Mouse (Mus musculus): ENCODE results near the gene Tfap2a. TPM values are rescaled to one million over a fixed set of nuclear protein-coding genes. Genes with fewer than 3 reads are reported as not detected.

Gene Tfap2a
- 0.40 TPM in 1 of 2 replicates, not detected in the other for polyA plus RNA-seq (2012; ENCODE audit: insufficient read depth, insufficient read length, missing spikeins)

GRCm38 (mm10) chr13:40738196-40738880 lies at the start of gene Tfap2a:
Gene Tfap2a (minus strand): TSS chr13:40738376.
- no peak within 1 kb of the TSS for H3K27ac ChIP-seq (replicated peaks; ENCODE audit: low read depth, low read length)
- H3K4me3 ChIP-seq (ENCODE audit: insufficient read depth, low read depth, low read length): no peak within 1 kb of the TSS
- peaks cover 3% of the 10 kb centered on the region for H3K4me1 ChIP-seq (ENCODE audit: control insufficient read depth, insufficient read depth, insufficient read length, low read length)

DNA sequence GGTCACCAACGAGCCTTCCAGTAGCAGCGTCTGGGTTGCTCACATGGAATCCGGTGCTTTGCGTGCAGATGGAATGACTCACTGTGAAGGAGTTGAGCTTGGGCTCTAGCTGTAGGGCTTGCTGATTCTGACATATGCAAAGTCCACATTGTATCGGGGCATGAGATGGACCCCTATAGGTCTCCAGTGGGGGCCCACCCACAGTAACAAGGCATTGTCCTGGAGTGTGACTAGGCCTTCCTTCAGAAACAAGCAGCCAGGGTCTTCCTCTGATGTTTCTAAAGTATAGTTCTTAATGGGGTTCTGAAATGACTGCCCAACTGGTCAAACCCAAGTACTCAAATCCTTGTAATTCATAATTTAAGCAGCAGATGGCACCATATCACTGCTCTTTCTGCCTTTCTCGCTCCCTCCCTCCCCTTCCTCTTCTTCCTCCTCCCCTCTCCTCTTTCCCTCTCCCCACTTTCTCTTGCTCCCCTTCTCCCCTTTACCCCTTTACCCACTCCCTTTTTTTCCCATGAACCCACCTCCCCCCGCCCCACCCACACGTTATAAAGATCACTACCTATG lies 46.1 kb upstream of the Tfap2a start:
- Histone ChIP-seq H3K27ac (replicated peaks; ENCODE audit: low read depth, low read length) (no peak overlapping the region), H3K4me3 (ENCODE audit: insufficient read depth, low read depth, low read length) (no peak overlapping the region), H3K4me1 (ENCODE audit: control insufficient read depth, insufficient read depth, insufficient read length, low read length) (no peaks in the 10 kb centered on the region)

- no peak overlapping the region for H3K4me3 ChIP-seq (ENCODE audit: insufficient read depth, low read depth, low read length)
- H3K27ac ChIP-seq (replicated peaks; ENCODE audit: low read depth, low read length): no peak overlapping the region
- H3K4me1 ChIP-seq (ENCODE audit: control insufficient read depth, insufficient read depth, insufficient read length, low read length): no peaks in the 10 kb centered on the region
These were observed 19.8 kb upstream of the Tfap2a start for GRCm38 (mm10) chr13:40757995-40758394.

DNA sequence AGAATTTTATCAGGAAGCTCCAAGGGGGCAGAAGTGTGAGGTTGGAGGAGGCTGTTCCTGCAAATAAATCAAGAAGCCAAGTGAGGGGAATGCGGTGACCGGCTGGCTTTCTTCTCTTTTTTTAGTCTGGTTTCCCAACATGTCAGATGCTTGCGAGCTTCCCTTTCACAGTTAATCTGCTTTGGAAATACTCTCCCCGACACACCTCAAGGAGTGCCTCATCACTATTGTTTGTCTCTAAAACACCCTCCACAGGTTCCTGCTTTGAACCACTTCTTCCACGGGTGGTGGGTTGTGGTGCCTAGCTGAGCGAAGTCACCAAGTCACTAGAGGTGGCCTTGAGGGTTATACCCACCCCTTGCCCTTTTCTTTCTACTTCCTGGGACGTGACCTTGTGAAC lies 18.2 kb upstream of the Tfap2a start:
- Histone ChIP-seq H3K27ac (replicated peaks; ENCODE audit: low read depth, low read length) (no peak overlapping the region), H3K4me3 (ENCODE audit: insufficient read depth, low read depth, low read length) (no peak overlapping the region), H3K4me1 (ENCODE audit: control insufficient read depth, insufficient read depth, insufficient read length, low read length) (no peaks in the 10 kb centered on the region)

- no peaks in the 10 kb centered on the region for H3K4me1 ChIP-seq (ENCODE audit: control insufficient read depth, insufficient read depth, insufficient read length, low read length)
- H3K4me3 ChIP-seq (ENCODE audit: insufficient read depth, low read depth, low read length): no peak overlapping the region
- no peak overlapping the region for H3K27ac ChIP-seq (replicated peaks; ENCODE audit: low read depth, low read length)
These were observed 15.9 kb upstream of the Tfap2a start for GRCm38 (mm10) chr13:40754091-40754490.

DNA sequence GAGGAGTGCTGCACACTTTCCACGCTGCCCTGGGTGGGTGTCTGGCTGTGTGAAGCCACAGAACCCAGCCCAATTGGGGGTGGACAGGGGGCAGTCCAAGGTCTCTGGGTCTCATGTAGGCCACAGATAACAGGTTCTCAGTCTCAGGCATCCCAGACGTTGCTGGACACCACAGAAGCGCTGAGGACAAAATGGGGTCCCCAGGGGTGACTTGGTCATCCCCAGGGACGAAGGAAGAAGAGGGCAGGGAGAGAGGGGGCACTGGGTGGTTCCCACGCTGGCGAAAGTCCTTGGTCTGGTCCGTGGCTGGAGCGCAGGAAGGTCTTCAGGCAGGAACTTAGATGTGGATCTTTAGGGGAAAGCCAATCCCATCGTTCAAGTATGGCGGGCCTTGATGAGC lies 13.7 kb upstream of the Tfap2a start:
- H3K4me3 ChIP-seq (ENCODE audit: insufficient read depth, low read depth, low read length): no peak overlapping the region
- H3K4me1 ChIP-seq (ENCODE audit: control insufficient read depth, insufficient read depth, insufficient read length, low read length): no peaks in the 10 kb centered on the region
- H3K27ac ChIP-seq (replicated peaks; ENCODE audit: low read depth, low read length): no peak overlapping the region

DNA sequence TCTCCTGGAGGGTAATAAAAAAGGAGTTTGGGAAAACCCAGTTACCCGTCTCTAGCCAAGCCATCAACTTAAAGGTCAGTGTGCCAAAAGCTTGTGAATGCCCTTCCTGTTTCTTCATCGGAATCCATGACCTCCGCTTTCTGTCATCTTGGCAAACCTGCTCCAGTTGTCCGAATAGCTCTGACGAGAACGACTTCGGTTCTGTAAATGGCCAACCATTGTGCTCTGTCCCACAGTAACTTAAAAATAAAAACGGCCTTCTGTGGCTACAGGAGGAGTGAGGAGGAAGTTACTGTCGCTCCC lies 11.4 kb upstream of the Tfap2a start:
- Histone ChIP-seq H3K4me1 (ENCODE audit: control insufficient read depth, insufficient read depth, insufficient read length, low read length) (no peaks in the 10 kb centered on the region), H3K4me3 (ENCODE audit: insufficient read depth, low read depth, low read length) (no peak overlapping the region), H3K27ac (replicated peaks; ENCODE audit: low read depth, low read length) (no peak overlapping the region)

DNA sequence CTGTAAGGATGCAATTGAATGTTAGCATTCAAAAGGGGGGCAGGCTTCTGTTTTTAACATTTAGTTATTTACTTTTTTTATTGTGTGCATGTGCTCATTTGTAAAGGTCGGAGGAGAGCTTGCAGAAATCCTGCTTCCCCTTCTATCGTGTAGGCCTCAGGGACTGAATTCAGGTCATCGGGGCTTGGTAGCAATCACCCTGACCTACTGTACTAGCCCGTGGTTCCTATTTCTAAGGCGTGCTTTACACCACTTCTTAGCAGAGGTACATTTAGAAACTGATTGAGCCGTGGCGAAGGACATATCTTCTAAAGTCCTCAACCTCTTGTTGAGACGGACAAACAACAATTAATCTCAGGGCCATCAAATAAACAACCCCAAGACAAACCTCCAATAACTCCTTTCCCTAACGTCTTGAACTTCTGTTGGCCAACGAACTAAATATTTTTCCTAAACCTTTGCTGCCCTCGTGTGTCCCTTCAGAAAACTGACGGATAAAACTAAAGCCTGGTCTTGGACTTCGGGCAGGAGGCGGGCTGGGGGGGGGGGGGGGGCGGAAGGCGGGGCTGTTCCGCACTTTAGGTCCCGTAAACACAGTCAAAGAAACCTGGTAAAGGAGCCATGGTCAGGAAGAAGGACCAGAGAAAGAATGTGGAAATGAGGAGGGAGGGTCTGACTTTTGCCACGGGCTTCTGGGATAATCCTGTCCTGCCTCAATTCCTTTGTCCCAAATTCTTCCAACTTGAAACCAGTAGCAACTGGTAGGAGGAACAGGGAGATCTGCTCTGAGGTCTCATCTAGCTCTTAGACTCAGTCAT lies 10.8 kb upstream of the Tfap2a start:
- Histone ChIP-seq H3K4me3 (ENCODE audit: insufficient read depth, low read depth, low read length) (no peak overlapping the region), H3K27ac (replicated peaks; ENCODE audit: low read depth, low read length) (no peak overlapping the region), H3K4me1 (ENCODE audit: control insufficient read depth, insufficient read depth, insufficient read length, low read length) (no peaks in the 10 kb centered on the region)

- no peak overlapping the region for H3K4me3 ChIP-seq (ENCODE audit: insufficient read depth, low read depth, low read length)
- H3K4me1 ChIP-seq (ENCODE audit: control insufficient read depth, insufficient read depth, insufficient read length, low read length): no peaks in the 10 kb centered on the region
- H3K27ac ChIP-seq (replicated peaks; ENCODE audit: low read depth, low read length): no peak overlapping the region
These were observed 6.1 kb upstream of the Tfap2a start for GRCm38 (mm10) chr13:40744111-40744805.

- Histone ChIP-seq H3K4me3 (ENCODE audit: insufficient read depth, low read depth, low read length) (no peak overlapping the region), H3K4me1 (ENCODE audit: control insufficient read depth, insufficient read depth, insufficient read length, low read length) (no peaks in the 10 kb centered on the region), H3K27ac (replicated peaks; ENCODE audit: low read depth, low read length) (no peak overlapping the region)
These were observed 5.0 kb upstream of the Tfap2a start for GRCm38 (mm10) chr13:40743221-40743620.

DNA sequence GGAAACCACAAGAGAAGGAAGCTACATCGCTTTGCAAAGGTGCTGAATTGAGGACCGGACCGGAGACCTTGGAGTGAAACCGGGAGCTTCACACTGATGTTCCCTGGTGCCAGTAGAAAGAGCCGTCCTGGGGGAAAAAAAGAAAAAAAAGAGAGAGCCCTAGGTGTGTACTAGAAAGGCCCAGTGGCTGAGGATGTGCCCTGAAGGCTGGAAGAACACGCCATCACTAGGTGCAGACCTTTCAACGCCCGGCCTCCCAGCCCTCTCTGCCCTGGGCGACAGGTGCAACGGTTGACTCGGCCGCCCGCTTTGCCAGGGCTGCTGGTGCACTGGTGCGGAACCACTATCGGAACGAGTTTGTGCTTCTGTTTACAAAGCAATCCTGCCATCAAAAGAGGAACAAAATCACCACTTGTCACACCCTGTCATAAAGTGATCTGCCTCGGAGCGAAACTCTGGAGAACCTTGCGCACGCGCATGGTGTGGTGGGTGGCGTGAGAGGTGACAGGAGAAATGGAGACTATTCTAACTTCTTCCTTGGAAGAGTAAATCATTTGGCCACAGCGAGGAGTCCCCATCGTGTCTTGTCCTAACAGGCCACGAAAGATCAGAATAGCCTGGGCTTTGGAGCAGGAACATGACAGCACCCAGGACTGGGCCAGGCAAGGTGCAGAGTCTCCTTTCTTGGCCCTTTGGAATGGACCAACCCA lies 3.8 kb upstream of the Tfap2a start:
- Histone ChIP-seq H3K4me1 (ENCODE audit: control insufficient read depth, insufficient read depth, insufficient read length, low read length) (no peaks in the 10 kb centered on the region), H3K27ac (replicated peaks; ENCODE audit: low read depth, low read length) (no peak overlapping the region), H3K4me3 (ENCODE audit: insufficient read depth, low read depth, low read length) (no peak overlapping the region)

GRCm38 (mm10) chr13:40741436-40741835 lies 3.3 kb upstream of the Tfap2a start:
- Histone ChIP-seq H3K4me1 (ENCODE audit: control insufficient read depth, insufficient read depth, insufficient read length, low read length) (no peaks in the 10 kb centered on the region), H3K27ac (replicated peaks; ENCODE audit: low read depth, low read length) (no peak overlapping the region), H3K4me3 (ENCODE audit: insufficient read depth, low read depth, low read length) (no peak overlapping the region)

DNA sequence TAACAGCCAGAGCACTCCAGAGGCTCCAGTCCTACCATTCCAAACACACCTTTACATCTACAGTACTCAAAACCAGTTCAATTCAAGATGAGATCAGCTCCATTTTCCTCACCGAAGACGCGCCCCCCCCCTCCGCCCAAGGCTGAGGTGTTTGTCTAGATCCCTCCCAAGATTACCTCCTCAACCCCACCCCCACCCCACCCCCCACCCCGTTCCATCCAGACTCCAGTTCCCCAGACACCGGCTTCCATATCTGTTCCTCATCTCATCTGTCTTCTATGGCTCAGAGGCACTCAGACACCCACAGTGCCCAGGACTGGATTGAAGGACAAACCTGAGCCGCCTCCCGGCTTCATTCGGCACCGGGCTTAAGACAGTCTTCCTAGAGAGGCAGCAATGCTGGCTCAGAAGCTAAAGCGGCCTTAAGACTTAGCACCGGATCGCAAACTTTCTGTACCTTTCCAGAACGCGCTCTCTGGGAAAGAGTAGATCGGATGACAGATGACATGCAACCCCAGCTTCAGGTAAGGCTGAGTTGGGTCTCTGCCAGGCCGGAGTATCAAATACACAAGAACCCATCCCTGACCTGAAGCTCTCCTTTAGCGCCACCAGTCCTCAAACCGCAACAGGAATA lies 2.7 kb upstream of the Tfap2a start:
- Histone ChIP-seq H3K27ac (replicated peaks; ENCODE audit: low read depth, low read length) (no peak overlapping the region), H3K4me1 (ENCODE audit: control insufficient read depth, insufficient read depth, insufficient read length, low read length) (no peaks in the 10 kb centered on the region), H3K4me3 (ENCODE audit: insufficient read depth, low read depth, low read length) (no peak overlapping the region)

DNA sequence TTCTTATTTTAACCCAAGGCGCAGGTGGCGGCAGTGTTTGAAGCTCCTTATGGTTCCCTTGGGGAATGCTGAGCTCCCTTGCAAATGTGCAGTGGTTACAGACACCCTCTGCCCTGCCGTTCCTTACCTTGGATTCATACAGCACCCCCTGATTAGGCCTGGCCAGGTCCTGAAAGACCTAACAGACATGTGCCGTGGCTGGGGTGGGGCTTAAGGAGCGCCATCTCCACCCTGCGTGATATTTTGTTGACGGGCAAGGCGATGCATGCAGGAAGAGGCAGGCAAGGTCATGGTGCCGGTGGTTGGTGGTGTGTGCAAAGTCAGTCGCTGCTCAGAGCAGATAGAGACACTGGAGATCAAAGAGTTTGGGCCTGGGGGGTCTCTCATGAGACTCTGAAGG lies 1.7 kb upstream of the Tfap2a start:
- Histone ChIP-seq H3K4me1 (ENCODE audit: control insufficient read depth, insufficient read depth, insufficient read length, low read length) (no peaks in the 10 kb centered on the region), H3K4me3 (ENCODE audit: insufficient read depth, low read depth, low read length) (no peak overlapping the region), H3K27ac (replicated peaks; ENCODE audit: low read depth, low read length) (no peak overlapping the region)

All from brown adipose tissue, adult 24 weeks (tissue).